Comparison of ENCODE assay signal across 8 mouse cellular contexts in the genomic region with DNA sequence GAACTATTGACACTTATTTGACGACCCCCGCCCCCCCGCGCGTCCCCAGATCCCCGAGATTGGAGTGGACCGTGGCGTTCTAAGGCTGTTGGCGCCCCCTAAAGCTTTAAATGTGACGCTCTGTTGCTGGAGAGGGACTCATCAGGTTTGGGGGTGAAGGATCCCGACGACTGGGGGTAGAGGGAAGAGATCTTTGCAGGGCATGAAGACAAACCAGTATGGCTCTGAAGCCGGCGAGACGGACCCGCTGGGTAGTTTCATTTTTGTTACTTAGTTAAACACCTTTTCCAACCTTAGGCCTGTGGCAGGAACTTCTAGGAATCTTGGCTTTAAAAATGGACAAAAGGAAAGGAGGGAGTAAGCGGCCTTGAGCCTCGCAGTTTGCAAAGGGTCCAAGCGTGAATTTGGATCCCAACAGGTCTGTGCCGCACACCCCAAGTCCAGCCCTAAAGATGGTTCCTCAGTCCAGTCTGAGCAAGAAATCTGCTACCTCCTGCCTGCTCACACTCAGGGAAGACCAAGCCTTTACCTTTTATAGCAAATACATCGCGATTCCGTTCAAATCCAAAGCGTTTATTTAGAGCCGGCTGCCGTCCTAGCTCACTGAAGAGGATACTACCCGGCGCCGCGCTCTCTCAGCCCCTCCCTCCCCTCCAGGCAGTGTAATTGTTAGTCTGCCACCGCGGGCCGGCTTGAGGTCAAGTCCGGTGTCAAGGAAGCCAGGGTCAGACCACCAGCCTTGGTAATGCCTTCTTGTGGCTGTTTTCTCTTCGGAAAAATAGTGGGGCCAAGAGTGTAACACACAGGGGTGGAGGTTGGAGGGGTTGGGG. TPM values are rescaled to one million over a fixed set of nuclear protein-coding genes. Genes with fewer than 3 reads are reported as not detected.
A peak's percentile ranks its signal among the peaks of the same experiment; 100 is the strongest.
DNase-seq lines count a peak whose midpoint lies in the region; ATAC-seq and TF ChIP-seq lines count a peak whose summit lies in the region.

No protein-coding gene starts in this region.

- no peak overlapping the region; the same call in 1 of the 2 replicates for H3K27ac ChIP-seq in cerebellum, adult 2 months (ENCODE audit: insufficient read depth, low read length)
- no peak overlapping the region for H3K27ac ChIP-seq in ES-Bruce4 (ENCODE audit: insufficient read depth, low read length)
- H3K27ac ChIP-seq in embryonic fibroblast, embryonic 13.5 days (ENCODE audit: insufficient read depth, low read length) = no peak overlapping the region
- no peak overlapping the region for H3K27ac ChIP-seq in hindbrain, postnatal 0 days
- H3K27ac ChIP-seq in liver, embryonic 15.5 days (replicated peaks) = 0 out of 2 replicates have a peak overlapping the region, but pooled peaks have one; percentile 59
- no peak overlapping the region for H3K27ac ChIP-seq in neural tube, embryonic 14.5 days (ENCODE audit: low read depth, low read length)

- 2% methylated on average over 35 of the region's 35 CpGs for WGBS in cerebellum, adult 2 months
- WGBS in hindbrain, postnatal 0 days = under 1% methylated on average over 35 of the region's 35 CpGs
- WGBS in liver, embryonic 15.5 days (ENCODE audit: insufficient replicate concordance) = under 1% methylated on average over 35 of the region's 35 CpGs
- WGBS in neural tube, embryonic 14.5 days = under 1% methylated on average over 35 of the region's 35 CpGs

- TF ChIP-seq POLR2A in cerebellum, adult 2 months (IDR thresholded peaks at IDR 0.05; ENCODE audit: borderline replicate concordance, insufficient read depth, low read length) = no peak
- no peak for TF ChIP-seq POLR2A in ES-Bruce4 (IDR thresholded peaks at IDR 0.05; ENCODE audit: insufficient read depth, low read length)
- no peak for TF ChIP-seq POLR2A in embryonic fibroblast, embryonic 13.5 days (IDR thresholded peaks at IDR 0.05; ENCODE audit: low read depth, low read length)

- no peaks in the 10 kb centered on the region; the same call in 1 of the 2 replicates for H3K27me3 ChIP-seq in cerebellum, adult 2 months (ENCODE audit: control insufficient read depth, insufficient read depth, low read length)
- no peaks in the 10 kb centered on the region for H3K27me3 ChIP-seq in ES-Bruce4 (ENCODE audit: control insufficient read depth, insufficient read depth, low read length, poor library complexity, severe bottlenecking)
- H3K27me3 ChIP-seq in hindbrain, postnatal 0 days (ENCODE audit: insufficient read depth, low read length) = peaks cover 10% of the 10 kb centered on the region; the same call in 1 of the 2 replicates
- H3K27me3 ChIP-seq in liver, embryonic 15.5 days = peaks cover 37% of the 10 kb centered on the region
- peaks cover 21% of the 10 kb centered on the region for H3K27me3 ChIP-seq in neural tube, embryonic 14.5 days (ENCODE audit: control insufficient read depth, insufficient read depth, low read length)

- H3K4me1 ChIP-seq in cerebellum, adult 2 months (ENCODE audit: control insufficient read depth, insufficient read depth, low read length) = no peaks in the 10 kb centered on the region; the same call in 1 of the 2 replicates
- peaks cover 2% of the 10 kb centered on the region for H3K4me1 ChIP-seq in ES-Bruce4 (ENCODE audit: control insufficient read depth, insufficient read depth, low read length)
- peaks cover 5% of the 10 kb centered on the region for H3K4me1 ChIP-seq in embryonic fibroblast, embryonic 13.5 days (ENCODE audit: control insufficient read depth, insufficient read depth, low read length)
- no peaks in the 10 kb centered on the region for H3K4me1 ChIP-seq in hindbrain, postnatal 0 days (ENCODE audit: insufficient read depth, low read length)
- H3K4me1 ChIP-seq in liver, embryonic 15.5 days (replicated peaks) = no peaks in the 10 kb centered on the region
- H3K4me1 ChIP-seq in neural tube, embryonic 14.5 days (ENCODE audit: control insufficient read depth, insufficient read depth, low read length) = peaks cover 11% of the 10 kb centered on the region; the same call in 1 of the 2 replicates

- peak overlapping the region; percentile 66 for H3K9ac ChIP-seq in ES-Bruce4 (ENCODE audit: low read depth, poor library complexity, severe bottlenecking)
- H3K9ac ChIP-seq in hindbrain, postnatal 0 days (replicated peaks; ENCODE audit: low read length) = peak overlapping the region; percentile 33
- 0 out of 2 replicates have a peak overlapping the region, but pooled peaks have one; percentile 11 for H3K9ac ChIP-seq in liver, embryonic 15.5 days
- H3K9ac ChIP-seq in neural tube, embryonic 14.5 days (replicated peaks; ENCODE audit: low read depth, low read length) = peak overlapping the region; percentile 16; the same call in 1 of the 2 replicates

- H3K9me3 ChIP-seq in ES-Bruce4 (replicated peaks; ENCODE audit: control insufficient read depth, insufficient read depth, low read length, poor library complexity, severe bottlenecking) = no peaks in the 10 kb centered on the region
- H3K9me3 ChIP-seq in hindbrain, postnatal 0 days (ENCODE audit: low read length) = no peaks in the 10 kb centered on the region
- H3K9me3 ChIP-seq in liver, embryonic 15.5 days (replicated peaks) = no peaks in the 10 kb centered on the region
- H3K9me3 ChIP-seq in neural tube, embryonic 14.5 days (ENCODE audit: control insufficient read depth, low read length) = no peaks in the 10 kb centered on the region

- TF ChIP-seq EP300 in ES-Bruce4 (IDR thresholded peaks at IDR 0.05; ENCODE audit: insufficient read depth, low read depth, low read length) = peak; percentile 71; the same call in 1 of the 2 replicates

- peak overlapping the region; percentile 97 for H3K4me2 ChIP-seq in hindbrain, postnatal 0 days (ENCODE audit: low read depth, low read length)
- peak overlapping the region; percentile 57 for H3K4me2 ChIP-seq in liver, embryonic 15.5 days
- H3K4me2 ChIP-seq in neural tube, embryonic 14.5 days (ENCODE audit: low read depth, low read length) = peak overlapping the region; percentile 81

- TF ChIP-seq CTCF in cerebellum, adult 2 months (IDR thresholded peaks at IDR 0.05; ENCODE audit: borderline replicate concordance, insufficient read depth, low read depth, low read length) = no peak
- TF ChIP-seq CTCF in ES-Bruce4 (IDR thresholded peaks at IDR 0.05; ENCODE audit: low read depth, low read length) = peak; percentile 20
- TF ChIP-seq CTCF in embryonic fibroblast, embryonic 13.5 days (IDR thresholded peaks at IDR 0.05; ENCODE audit: borderline replicate concordance, insufficient read depth, low read length) = no peak
- TF ChIP-seq CTCF in hindbrain, postnatal 0 days (IDR thresholded peaks at IDR 0.05; ENCODE audit: low read depth) = peak; percentile 39

- peak overlapping the region; percentile 53 for H3K4me3 ChIP-seq in cerebellum, adult 2 months (replicated peaks; ENCODE audit: insufficient read depth, low read depth, low read length)
- peak overlapping the region; percentile 55 for H3K4me3 ChIP-seq in ES-Bruce4 (ENCODE audit: low read depth, low read length)
- H3K4me3 ChIP-seq in embryonic fibroblast, embryonic 13.5 days (ENCODE audit: insufficient read depth, low read length) = peak overlapping the region; percentile 71
- peak overlapping the region; percentile 49 for H3K4me3 ChIP-seq in hindbrain, postnatal 0 days (ENCODE audit: low read length)
- H3K4me3 ChIP-seq in liver, embryonic 15.5 days (replicated peaks) = peak overlapping the region; percentile 54
- H3K4me3 ChIP-seq in neural tube, embryonic 14.5 days (ENCODE audit: low read depth, low read length) = peak overlapping the region; percentile 36

- peak in 1 of 2 experiments; percentile 9 for DNase-seq in cerebellum, adult 2 months
- no peak for DNase-seq in cerebellum, adult 8-10 months
- DNase-seq in hindbrain, postnatal 0 days (ENCODE audit: low spot score) = peak; percentile 45
- DNase-seq in spleen, postnatal 14 days (ENCODE audit: low spot score in 2 of 2) = no peak

- no peaks in the 10 kb centered on the region for H3K36me3 ChIP-seq in ES-Bruce4 (ENCODE audit: control insufficient read depth, insufficient read depth, low read length, poor library complexity, severe bottlenecking)
- no peaks in the 10 kb centered on the region for H3K36me3 ChIP-seq in hindbrain, postnatal 0 days (ENCODE audit: insufficient read depth, low read length)
- H3K36me3 ChIP-seq in liver, embryonic 15.5 days (replicated peaks) = no peaks in the 10 kb centered on the region
- no peaks in the 10 kb centered on the region for H3K36me3 ChIP-seq in neural tube, embryonic 14.5 days (ENCODE audit: control insufficient read depth, insufficient read depth, low read length)

- ATAC-seq in hindbrain, postnatal 0 days = peak; percentile 53
- ATAC-seq in liver, embryonic 15.5 days (ENCODE audit: insufficient read depth) = 0 out of 2 replicates have a peak, but pooled peaks have one; percentile 42
- ATAC-seq in neural tube, embryonic 14.5 days (ENCODE audit: low read depth) = no peak

RNA-seq across cellular contexts. Expression of a gene that starts 1.7 kb away (rescaled TPM):
- 14.9 and 15.2 TPM in 2 replicates for polyA plus RNA-seq in cerebellum, adult 2 months (2012; rRNA removed)
- 0.79 and 2.2 TPM in 2 replicates for polyA plus RNA-seq in ES-Bruce4 (2011; ENCODE audit: insufficient read depth, insufficient read length, low read depth, missing spikeins)
- 3.6 and 4.6 TPM in 2 replicates for polyA plus RNA-seq in embryonic fibroblast, embryonic 13.5 days (2011; ENCODE audit: insufficient read length, low read depth, missing spikeins)
- 1.2 and 2.8 TPM in 2 replicates for total RNA-seq in hindbrain, postnatal 0 days (2014; rRNA removed)
- polyA plus RNA-seq in hindbrain, postnatal 0 days (2015; fragmentation: Nextera tagmentation; extraction: Ambion mirVana) = 1.8 and 2.1 TPM in 2 replicates
- polyA plus RNA-seq in liver, embryonic 15.5 days (2015; fragmentation: Nextera tagmentation; extraction: Ambion mirVana) = 9.8 and 11.0 TPM in 2 replicates
- polyA plus RNA-seq in neural tube, embryonic 14.5 days (2014; fragmentation: Nextera tagmentation; extraction: Ambion mirVana) = 0.70 and 0.90 TPM in 2 replicates

Comparison
In these comparisons a context has a peak if more than half of its experiments do, and no peak if none do; other contexts are left out.
1. CTCF ChIP-seq: peak in ES-Bruce4 (single experiment) and hindbrain, postnatal 0 days (single experiment); none in cerebellum, adult 2 months (single experiment) and embryonic fibroblast, embryonic 13.5 days (single experiment).
2. H3K9ac ChIP-seq: peak in every context shown above with its lines; median percentile 66 in ES-Bruce4; 33 in hindbrain, postnatal 0 days; 16 in neural tube, embryonic 14.5 days; 11 in liver, embryonic 15.5 days.
3. Peak in every context shown above with its lines, with median percentiles within 50 percentile points of each other: H3K4me3 ChIP-seq and H3K4me2 ChIP-seq.